ENCODE assay signal across 9 mouse cellular contexts in genomic region chr3:95861796-95862195, GRCm38 (mm10). TPM values are rescaled to one million over a fixed set of nuclear protein-coding genes. Genes with fewer than 3 reads are reported as not detected.
DNase-seq lines count a peak whose midpoint lies in the region; ATAC-seq and TF ChIP-seq lines count a peak whose summit lies in the region.
"Had no signal": no experiment of that assay in that cellular context is flagged by ENCODE, and none has a peak within 500 bp of the region (broad histone marks: within the 10 kb centered on the region; RNA-seq: fewer than 3 reads in every experiment).

No protein-coding gene starts in this region.

- DNase-seq in left cerebral cortex, adult 18-20 months (ENCODE audit: low spot score in 2 of 2): peak; percentile 32 to 75
- no peak for DNase-seq in left cerebral cortex, postnatal 36 days (ENCODE audit: low spot score in 2 of 2)
- peak; percentile 96 for DNase-seq in c-Kit-positive CD71-negative TER-119-negative erythroid progenitor cells, embryonic 14.5 days (ENCODE audit: low read depth)
- DNase-seq in hindbrain, postnatal 0 days (ENCODE audit: low spot score): peak; percentile 88
- peak; percentile 74 to 83 for DNase-seq in left cerebral cortex, postnatal 25 days (ENCODE audit: low spot score in 2 of 2)
- DNase-seq in midbrain, embryonic 11.5 days (ENCODE audit: low spot score, missing footprints): peak; percentile 95

- WGBS in forebrain, embryonic 16.5 days: 32% methylated on average over 2 of the region's 2 CpGs
- WGBS in hindbrain, postnatal 0 days: 37% methylated on average over 2 of the region's 2 CpGs
- WGBS in midbrain, embryonic 11.5 days: 33% methylated on average over 2 of the region's 2 CpGs
- 40% methylated on average over 2 of the region's 2 CpGs for WGBS in stomach, embryonic 14.5 days

- intact Hi-C loops in left cerebral cortex, postnatal 36 days (cut with DNase I): loop anchor here (2.0 kb wide), 1 partner anchor 45 kb away; no protein-coding TSS in a partner anchor
- intact Hi-C loops in left cerebral cortex, postnatal 25 days (cut with DNase I): loop anchor here (1.0 to 2.0 kb wide), 2 partner anchors 46 to 191 kb away; no protein-coding TSS in a partner anchor

- H3K9me3 ChIP-seq in forebrain, embryonic 16.5 days (ENCODE audit: control insufficient read depth, low read length): no peaks in the 10 kb centered on the region
- no peaks in the 10 kb centered on the region for H3K9me3 ChIP-seq in hindbrain, postnatal 0 days (ENCODE audit: low read length)
- no peaks in the 10 kb centered on the region; the same call in 1 of the 2 replicates for H3K9me3 ChIP-seq in midbrain, embryonic 11.5 days (ENCODE audit: control insufficient read depth, low read length)
- H3K9me3 ChIP-seq in stomach, embryonic 14.5 days (ENCODE audit: control insufficient read depth, low read depth, low read length): no peaks in the 10 kb centered on the region
- H3K9me3 ChIP-seq: megakaryocyte, embryonic 14.5 days had no signal

- H3K4me2 ChIP-seq in forebrain, embryonic 16.5 days (ENCODE audit: low read length): no peak overlapping the region
- H3K4me2 ChIP-seq in hindbrain, postnatal 0 days (ENCODE audit: low read depth, low read length): no peak overlapping the region
- H3K4me2 ChIP-seq in midbrain, embryonic 11.5 days: no peak overlapping the region
- H3K4me2 ChIP-seq in stomach, embryonic 14.5 days (replicated peaks; ENCODE audit: low read depth, low read length): no peak overlapping the region

- H3K4me1 ChIP-seq in forebrain, embryonic 16.5 days (replicated peaks; ENCODE audit: control insufficient read depth, insufficient read depth, low read length): no peaks in the 10 kb centered on the region
- no peaks in the 10 kb centered on the region for H3K4me1 ChIP-seq in hindbrain, postnatal 0 days (ENCODE audit: insufficient read depth, low read length)
- H3K4me1 ChIP-seq in midbrain, embryonic 11.5 days (ENCODE audit: control insufficient read depth, insufficient read depth, low read length): no peaks in the 10 kb centered on the region
- H3K4me1 ChIP-seq in stomach, embryonic 14.5 days (ENCODE audit: control insufficient read depth, insufficient read depth, low read length): no peaks in the 10 kb centered on the region

- ATAC-seq in forebrain, embryonic 16.5 days: peak; percentile 49
- ATAC-seq in hindbrain, postnatal 0 days: peak; percentile 74
- peak; percentile 65; the same call in 1 of the 2 replicates for ATAC-seq in midbrain, embryonic 11.5 days (ENCODE audit: low FRiP score)
- ATAC-seq in stomach, embryonic 14.5 days (ENCODE audit: insufficient number of reproducible peaks, insufficient read depth, low FRiP score, low read depth): peak; percentile 67; the same call in 1 of the 2 replicates

- TF ChIP-seq CTCF in hindbrain, postnatal 0 days (IDR thresholded peaks at IDR 0.05; ENCODE audit: low read depth): peak; percentile 81

- H3K4me3 ChIP-seq in forebrain, embryonic 16.5 days (replicated peaks; ENCODE audit: low read length): no peak overlapping the region
- H3K4me3 ChIP-seq in hindbrain, postnatal 0 days (ENCODE audit: low read length): no peak overlapping the region
- H3K4me3 ChIP-seq in midbrain, embryonic 11.5 days (ENCODE audit: low read depth, low read length): no peak overlapping the region
- H3K4me3 ChIP-seq in stomach, embryonic 14.5 days (ENCODE audit: low read depth, low read length): no peak overlapping the region
- H3K4me3 ChIP-seq: megakaryocyte, embryonic 14.5 days had no signal

- no peak overlapping the region for H3K27ac ChIP-seq in forebrain, embryonic 16.5 days (ENCODE audit: low read length)
- no peak overlapping the region for H3K27ac ChIP-seq in hindbrain, postnatal 0 days
- H3K27ac ChIP-seq in midbrain, embryonic 11.5 days (ENCODE audit: low read depth, low read length): no peak overlapping the region
- H3K27ac ChIP-seq in stomach, embryonic 14.5 days (ENCODE audit: low read length): no peak overlapping the region

- peaks cover 3% of the 10 kb centered on the region; the same call in 1 of the 2 replicates for H3K36me3 ChIP-seq in forebrain, embryonic 16.5 days (ENCODE audit: control insufficient read depth, insufficient read depth)
- H3K36me3 ChIP-seq in hindbrain, postnatal 0 days (ENCODE audit: insufficient read depth, low read length): peaks cover 16% of the 10 kb centered on the region; the same call in 1 of the 2 replicates
- H3K36me3 ChIP-seq in midbrain, embryonic 11.5 days (ENCODE audit: control insufficient read depth, insufficient read depth, low read length): 0 out of 2 replicates have a peak, but pooled peaks cover 7% of the 10 kb centered on the region
- H3K36me3 ChIP-seq in stomach, embryonic 14.5 days (ENCODE audit: control insufficient read depth, insufficient read depth, low read length): peaks cover 17% of the 10 kb centered on the region

- no peaks in the 10 kb centered on the region for H3K27me3 ChIP-seq in forebrain, embryonic 16.5 days (replicated peaks; ENCODE audit: control insufficient read depth, insufficient read depth, low read length)
- no peaks in the 10 kb centered on the region for H3K27me3 ChIP-seq in hindbrain, postnatal 0 days (ENCODE audit: insufficient read depth, low read length)
- no peaks in the 10 kb centered on the region for H3K27me3 ChIP-seq in midbrain, embryonic 11.5 days (ENCODE audit: control insufficient read depth, insufficient read depth, low read length)
- H3K27me3 ChIP-seq in stomach, embryonic 14.5 days (ENCODE audit: control insufficient read depth, insufficient read depth, low read length): no peaks in the 10 kb centered on the region
- H3K27me3 ChIP-seq: megakaryocyte, embryonic 14.5 days had no signal

- H3K9ac ChIP-seq in forebrain, embryonic 16.5 days (replicated peaks; ENCODE audit: low read depth, low read length): no peak overlapping the region
- H3K9ac ChIP-seq in hindbrain, postnatal 0 days (replicated peaks; ENCODE audit: low read length): no peak overlapping the region
- H3K9ac ChIP-seq in midbrain, embryonic 11.5 days (ENCODE audit: low read length): no peak overlapping the region
- no peak overlapping the region for H3K9ac ChIP-seq in stomach, embryonic 14.5 days (replicated peaks; ENCODE audit: low read depth, low read length)

RNA-seq across cellular contexts. Expression of gene Prpf3, which starts 6.1 kb away (rescaled TPM):
- total RNA-seq in left cerebral cortex, adult 18-20 months (2021): 10 to 100 TPM; 30.1 to 32.8 TPM
- total RNA-seq in left cerebral cortex, postnatal 36 days (2021): 10 to 100 TPM; 23.8 to 40.3 TPM
- polyA plus RNA-seq in forebrain, embryonic 16.5 days (2015; fragmentation: Nextera tagmentation; extraction: Ambion mirVana): 47.2 and 49.1 TPM in 2 replicates
- total RNA-seq in hindbrain, postnatal 0 days (2014; rRNA removed): 2.6 and 7.7 TPM in 2 replicates
- 22.6 and 23.0 TPM in 2 replicates for polyA plus RNA-seq in hindbrain, postnatal 0 days (2015; fragmentation: Nextera tagmentation; extraction: Ambion mirVana)
- 10 to 100 TPM; 32.2 to 34.3 TPM for total RNA-seq in left cerebral cortex, postnatal 25 days (2021)
- polyA plus RNA-seq in midbrain, embryonic 11.5 days (2014; fragmentation: Nextera tagmentation; extraction: Ambion mirVana): 65.3 and 69.6 TPM in 2 replicates
- polyA plus RNA-seq in stomach, embryonic 14.5 days (2014; fragmentation: Nextera tagmentation; extraction: Ambion mirVana): 54.2 and 55.5 TPM in 2 replicates

RNA-seq across cellular contexts. Expression of gene Mrps21, which starts 9.5 kb away (rescaled TPM):
- total RNA-seq in left cerebral cortex, adult 18-20 months (2021): 100 to 1,000 TPM; 163 to 166 TPM
- total RNA-seq in left cerebral cortex, postnatal 36 days (2021): 100 to 1,000 TPM; 149 to 158 TPM
- 243 and 277 TPM in 2 replicates for polyA plus RNA-seq in forebrain, embryonic 16.5 days (2015; fragmentation: Nextera tagmentation; extraction: Ambion mirVana)
- total RNA-seq in hindbrain, postnatal 0 days (2014; rRNA removed): 128 and 145 TPM in 2 replicates
- 271 and 273 TPM in 2 replicates for polyA plus RNA-seq in hindbrain, postnatal 0 days (2015; fragmentation: Nextera tagmentation; extraction: Ambion mirVana)
- total RNA-seq in left cerebral cortex, postnatal 25 days (2021): 100 to 1,000 TPM; 153 to 158 TPM
- polyA plus RNA-seq in midbrain, embryonic 11.5 days (2014; fragmentation: Nextera tagmentation; extraction: Ambion mirVana): 343 and 356 TPM in 2 replicates
- 339 and 352 TPM in 2 replicates for polyA plus RNA-seq in stomach, embryonic 14.5 days (2014; fragmentation: Nextera tagmentation; extraction: Ambion mirVana)

RNA-seq across cellular contexts. Expression of gene Ciart, which starts 20.3 kb away (rescaled TPM):
- 10 to 100 TPM; 10.0 to 17.0 TPM for total RNA-seq in left cerebral cortex, adult 18-20 months (2021)
- 10 to 100 TPM; 18.6 to 26.6 TPM for total RNA-seq in left cerebral cortex, postnatal 36 days (2021)
- 4.1 and 5.7 TPM in 2 replicates for polyA plus RNA-seq in forebrain, embryonic 16.5 days (2015; fragmentation: Nextera tagmentation; extraction: Ambion mirVana)
- total RNA-seq in hindbrain, postnatal 0 days (2014; rRNA removed): 2.5 and 4.3 TPM in 2 replicates
- 7.5 and 11.4 TPM in 2 replicates for polyA plus RNA-seq in hindbrain, postnatal 0 days (2015; fragmentation: Nextera tagmentation; extraction: Ambion mirVana)
- 10 to 100 TPM; 13.0 to 21.3 TPM for total RNA-seq in left cerebral cortex, postnatal 25 days (2021)
- 4.5 and 4.6 TPM in 2 replicates for polyA plus RNA-seq in midbrain, embryonic 11.5 days (2014; fragmentation: Nextera tagmentation; extraction: Ambion mirVana)
- 5.3 and 5.6 TPM in 2 replicates for polyA plus RNA-seq in stomach, embryonic 14.5 days (2014; fragmentation: Nextera tagmentation; extraction: Ambion mirVana)

RNA-seq across cellular contexts. Expression of gene BC028528, which starts 30.0 kb away (rescaled TPM):
- 1 to 10 TPM; 3.6 to 6.3 TPM for total RNA-seq in left cerebral cortex, adult 18-20 months (2021)
- total RNA-seq in left cerebral cortex, postnatal 36 days (2021): 1 to 10 TPM; 3.4 to 5.5 TPM
- 13.8 and 14.4 TPM in 2 replicates for polyA plus RNA-seq in forebrain, embryonic 16.5 days (2015; fragmentation: Nextera tagmentation; extraction: Ambion mirVana)
- total RNA-seq in hindbrain, postnatal 0 days (2014; rRNA removed): 2.6 and 5.5 TPM in 2 replicates
- 21.3 and 23.3 TPM in 2 replicates for polyA plus RNA-seq in hindbrain, postnatal 0 days (2015; fragmentation: Nextera tagmentation; extraction: Ambion mirVana)
- 1 to 10 TPM; 4.5 to 5.8 TPM for total RNA-seq in left cerebral cortex, postnatal 25 days (2021)
- polyA plus RNA-seq in midbrain, embryonic 11.5 days (2014; fragmentation: Nextera tagmentation; extraction: Ambion mirVana): 8.5 and 8.9 TPM in 2 replicates
- 26.7 and 28.0 TPM in 2 replicates for polyA plus RNA-seq in stomach, embryonic 14.5 days (2014; fragmentation: Nextera tagmentation; extraction: Ambion mirVana)

RNA-seq across cellular contexts. Expression of gene Aph1a, which starts 32.0 kb away (rescaled TPM):
- total RNA-seq in left cerebral cortex, adult 18-20 months (2021): 10 to 100 TPM; 62.7 to 64.4 TPM
- total RNA-seq in left cerebral cortex, postnatal 36 days (2021): 10 to 100 TPM; 61.8 to 75.2 TPM
- polyA plus RNA-seq in forebrain, embryonic 16.5 days (2015; fragmentation: Nextera tagmentation; extraction: Ambion mirVana): 35.6 and 35.9 TPM in 2 replicates
- 75.9 and 99.4 TPM in 2 replicates for total RNA-seq in hindbrain, postnatal 0 days (2014; rRNA removed)
- polyA plus RNA-seq in hindbrain, postnatal 0 days (2015; fragmentation: Nextera tagmentation; extraction: Ambion mirVana): 41.1 and 42.2 TPM in 2 replicates
- total RNA-seq in left cerebral cortex, postnatal 25 days (2021): 10 to 100 TPM; 69.0 to 78.5 TPM
- 32.5 and 34.3 TPM in 2 replicates for polyA plus RNA-seq in midbrain, embryonic 11.5 days (2014; fragmentation: Nextera tagmentation; extraction: Ambion mirVana)
- 32.7 and 40.2 TPM in 2 replicates for polyA plus RNA-seq in stomach, embryonic 14.5 days (2014; fragmentation: Nextera tagmentation; extraction: Ambion mirVana)

Comparison
In these comparisons a context has a peak if more than half of its experiments do, and no peak if none do; other contexts are left out.
1. DNase-seq: peak in left cerebral cortex, adult 18-20 months (2 of 2), c-Kit-positive CD71-negative TER-119-negative erythroid progenitor cells, embryonic 14.5 days (single experiment), hindbrain, postnatal 0 days (single experiment), left cerebral cortex, postnatal 25 days (2 of 2) and midbrain, embryonic 11.5 days (single experiment); none in left cerebral cortex, postnatal 36 days (0 of 2).
2. Peak in every context shown above with its lines, with median percentiles within 50 percentile points of each other: ATAC-seq.